Mouse (Mus musculus) macrophage (primary cell): ENCODE results near the gene Oas1a. TPM values are rescaled to one million over a fixed set of nuclear protein-coding genes. Genes with fewer than 3 reads are reported as not detected.
"Not testable (repeated sequence)": the region's sequence is repeated elsewhere in the genome, so short reads cannot be mapped to it uniquely, and the experiment has no call there.

Experiments
- H3K27ac ChIP-seq: fragments of 350-480 bp; formaldehyde crosslinking; 2 replicates; pipeline ENCODE4 v1.9.0; 2021
- H3K36me3 ChIP-seq: fragments of 350-480 bp; formaldehyde crosslinking; 2 replicates; pipeline ENCODE4 v1.9.0; 2021; ENCODE audit errors: inconsistent target
- H3K4me3 ChIP-seq: fragments of 350-480 bp; formaldehyde crosslinking; 2 replicates; pipeline ENCODE4 v1.9.0; 2021; ENCODE audit errors: inconsistent target
- H3K79me2 ChIP-seq: fragments of 350-480 bp; formaldehyde crosslinking; 2 replicates; pipeline ENCODE4 v1.9.0; 2021; ENCODE audit errors: inconsistent target
- WGBS: methylation state at CpG from one replicate; pipeline ENCODE4 v1.1.7; 2026; ENCODE audit warnings: inconsistent platforms; ENCODE audit not compliant: missing documents; 5-methylcytosine and 5-hydroxymethylcytosine counted together
- polyA plus RNA-seq: library from polyadenylated mRNA; stranded (reverse); fragments of 250-400 nt; gene quantifications from 3 replicates; pipeline ENCODE4 v1.2.4, GENCODE M21; 2018; ENCODE audit warnings: inconsistent platforms
- total RNA-seq, 78 experiments: library from RNA; depleted of rRNA; stranded (reverse); fragments of 250-400 nt; gene quantifications; 1 replicate in 9 of 78; 2 replicates in 24 of 78; 3 replicates in 43 of 78; 4 replicates in 2 of 78; pipeline ENCODE4 v1.2.4; 2018; ENCODE audit warnings: inconsistent platforms in 56 of 78

Gene Oas1a
- total RNA-seq (2018; cell fraction: chromatin; rRNA removed): 100 to 1,000 TPM in 15 of 26 experiments, 10 to 100 TPM in 11; 62.5 to 395 (median 176) TPM
- 100 to 1,000 TPM in 24 of 26 experiments, 10 to 100 TPM in 2; 99.1 to 392 (median 214) TPM for total RNA-seq (2018; cell fraction: cytosol; rRNA removed)
- 100 to 1,000 TPM; 107 to 555 (median 235) TPM for total RNA-seq (2018; cell fraction: nucleus; rRNA removed)
- polyA plus RNA-seq: 69.3 to 185 TPM (median 154 TPM) in 3 replicates

GRCm38 (mm10) chr5:120906791-120907733 is at the start of gene Oas1a:
Gene Oas1a, minus strand, starts transcription at chr5:120907521.
- Histone ChIP-seq H3K4me3 (peak within 1 kb of the TSS; percentile 73), H3K27ac (peak within 1 kb of the TSS; percentile 74), H3K36me3 (peaks cover 20% of the 10 kb centered on the region), H3K79me2 (peaks cover 53% of the 10 kb centered on the region)
- WGBS: 34% methylated on average over 7 of the region's 12 CpGs

GRCm38 (mm10) chr5:120953974-120954373 is 46.7 kb upstream of the Oas1a start:
- WGBS: 20% methylated on average over 5 of the region's 5 CpGs
- Histone ChIP-seq H3K4me3 (no peak overlapping the region), H3K79me2 (no peaks in the 10 kb centered on the region), H3K27ac (no peak overlapping the region), H3K36me3 (no peaks in the 10 kb centered on the region)

- H3K4me3 ChIP-seq: no peak overlapping the region
- H3K36me3 ChIP-seq: no peaks in the 10 kb centered on the region
- no peak overlapping the region for H3K27ac ChIP-seq
- 69% methylated on average over 10 of the region's 10 CpGs for WGBS
- H3K79me2 ChIP-seq: no peaks in the 10 kb centered on the region
These were observed 45.0 kb upstream of the Oas1a start for GRCm38 (mm10) chr5:120952242-120952770.

GRCm38 (mm10) chr5:120942076-120942475 is 34.8 kb upstream of the Oas1a start:
- no peak overlapping the region for H3K27ac ChIP-seq
- no peaks in the 10 kb centered on the region for H3K36me3 ChIP-seq
- 84% methylated on average over 9 of the region's 10 CpGs for WGBS
- no peak overlapping the region for H3K4me3 ChIP-seq
- no peaks in the 10 kb centered on the region for H3K79me2 ChIP-seq

GRCm38 (mm10) chr5:120938586-120938985 is 31.3 kb upstream of the Oas1a start:
- WGBS: 49% methylated on average over 8 of the region's 8 CpGs

GRCm38 (mm10) chr5:120937841-120938240 is 30.5 kb upstream of the Oas1a start:
- H3K27ac ChIP-seq: no peak overlapping the region
- no peaks in the 10 kb centered on the region for H3K79me2 ChIP-seq
- 70% methylated on average over 2 of the region's 4 CpGs for WGBS
- no peaks in the 10 kb centered on the region for H3K36me3 ChIP-seq
- no peak overlapping the region for H3K4me3 ChIP-seq

More at GRCm38 (mm10) chr5:120938586-120938985, 31.3 kb upstream of the Oas1a start:
- Histone ChIP-seq H3K4me3 (no peak overlapping the region), H3K79me2 (no peaks in the 10 kb centered on the region), H3K27ac (no peak overlapping the region), H3K36me3 (no peaks in the 10 kb centered on the region)

- Histone ChIP-seq H3K36me3 (no peaks in the 10 kb centered on the region), H3K27ac (no peak overlapping the region), H3K79me2 (no peaks in the 10 kb centered on the region), H3K4me3 (no peak overlapping the region)
- WGBS: 44% methylated on average over 4 of the region's 5 CpGs
These were observed 26.6 kb upstream of the Oas1a start for GRCm38 (mm10) chr5:120933966-120934365.

GRCm38 (mm10) chr5:120927036-120927435 is 19.7 kb upstream of the Oas1a start:
- H3K36me3 ChIP-seq: no peaks in the 10 kb centered on the region
- 8% methylated on average over 1 of the region's 1 CpGs for WGBS
- no peaks in the 10 kb centered on the region for H3K79me2 ChIP-seq
- no peak overlapping the region for H3K4me3 ChIP-seq
- H3K27ac ChIP-seq: no peak overlapping the region

GRCm38 (mm10) chr5:120926311-120926710 is 19.0 kb upstream of the Oas1a start:
- not testable (repeated sequence) for H3K27ac ChIP-seq, H3K36me3 ChIP-seq, H3K79me2 ChIP-seq, H3K4me3 ChIP-seq
- WGBS: 76% methylated on average over 2 of the region's 2 CpGs

- H3K4me3 ChIP-seq, H3K27ac ChIP-seq, H3K79me2 ChIP-seq, H3K36me3 ChIP-seq: not testable (repeated sequence)
- 88% methylated on average over 3 of the region's 4 CpGs for WGBS
These were observed 17.2 kb upstream of the Oas1a start for GRCm38 (mm10) chr5:120924520-120924919.

GRCm38 (mm10) chr5:120923969-120924368 is 16.6 kb upstream of the Oas1a start:
- WGBS: 70% methylated on average over 4 of the region's 4 CpGs
- no peak overlapping the region for H3K27ac ChIP-seq
- H3K4me3 ChIP-seq: no peak overlapping the region
- no peaks in the 10 kb centered on the region for H3K36me3 ChIP-seq
- no peaks in the 10 kb centered on the region for H3K79me2 ChIP-seq

GRCm38 (mm10) chr5:120920296-120920695 is 13.0 kb upstream of the Oas1a start:
- no peaks in the 10 kb centered on the region for H3K36me3 ChIP-seq
- WGBS: 83% methylated on average over 3 of the region's 3 CpGs

GRCm38 (mm10) chr5:120919156-120919935 is 12.0 kb upstream of the Oas1a start:
- H3K79me2 ChIP-seq, H3K27ac ChIP-seq, H3K36me3 ChIP-seq, H3K4me3 ChIP-seq: not testable (repeated sequence)
- WGBS: 61% methylated on average over 2 of the region's 2 CpGs

More at GRCm38 (mm10) chr5:120920296-120920695, 13.0 kb upstream of the Oas1a start:
- H3K27ac ChIP-seq: no peak overlapping the region
- H3K79me2 ChIP-seq: no peaks in the 10 kb centered on the region
- no peak overlapping the region for H3K4me3 ChIP-seq

- H3K27ac ChIP-seq, H3K4me3 ChIP-seq, H3K79me2 ChIP-seq, H3K36me3 ChIP-seq: not testable (repeated sequence)
- 44% methylated on average over 8 of the region's 8 CpGs for WGBS
These were observed 6.9 kb upstream of the Oas1a start, which contains the start of gene Oas1d for GRCm38 (mm10) chr5:120914204-120914603. Gene Oas1d, plus strand, starts transcription at chr5:120914536.
